Mouse (Mus musculus): ENCODE measurements around the gene Ets1. TPM values are rescaled to one million over a fixed set of nuclear protein-coding genes. Genes with fewer than 3 reads are reported as not detected.

Ets1 gene
- polyA plus RNA-seq, 1 experiment = 1.1 TPM

- TF ChIP-seq POLR2A (IDR thresholded peaks at IDR 0.05; ENCODE audit: control insufficient read depth, low read depth, low read length) = no peak
- TF ChIP-seq CTCF (IDR thresholded peaks at IDR 0.05; ENCODE audit: control insufficient read depth, insufficient read depth, insufficient replicate concordance, low read depth, low read length) = no peak
- H3K27me3 ChIP-seq (ENCODE audit: control insufficient read depth, insufficient read depth, low read length) = no peaks in the 10 kb centered on the region
- H3K36me3 ChIP-seq (ENCODE audit: control insufficient read depth, insufficient read depth, low read length) = no peaks in the 10 kb centered on the region
- no peak overlapping the region for H3K4me3 ChIP-seq (ENCODE audit: control insufficient read depth, low read depth, low read length)
- H3K4me1 ChIP-seq (ENCODE audit: control insufficient read depth, insufficient read depth, low read length) = no peaks in the 10 kb centered on the region
- H3K27ac ChIP-seq (ENCODE audit: control insufficient read depth, insufficient read depth, low read depth, low read length) = no peak overlapping the region
These were observed 3.8 kb upstream of the Ets1 start for GRCm38 (mm10) chr9:32632237-32632636.

GRCm38 (mm10) chr9:32644981-32645380, 9.0 kb downstream of the Ets1 start:
- peaks cover 2% of the 10 kb centered on the region; the same call in 1 of the 2 replicates for H3K4me1 ChIP-seq (ENCODE audit: control insufficient read depth, insufficient read depth, low read length)
- H3K27ac ChIP-seq (ENCODE audit: control insufficient read depth, insufficient read depth, low read depth, low read length) = no peak overlapping the region
- no peaks in the 10 kb centered on the region for H3K36me3 ChIP-seq (ENCODE audit: control insufficient read depth, insufficient read depth, low read length)
- TF ChIP-seq POLR2A (IDR thresholded peaks at IDR 0.05; ENCODE audit: control insufficient read depth, low read depth, low read length) = no peak
- no peak for TF ChIP-seq CTCF (IDR thresholded peaks at IDR 0.05; ENCODE audit: control insufficient read depth, insufficient read depth, insufficient replicate concordance, low read depth, low read length)
- no peak overlapping the region for H3K4me3 ChIP-seq (ENCODE audit: control insufficient read depth, low read depth, low read length)
- H3K27me3 ChIP-seq (ENCODE audit: control insufficient read depth, insufficient read depth, low read length) = no peaks in the 10 kb centered on the region

- Histone ChIP-seq H3K27me3 (ENCODE audit: control insufficient read depth, insufficient read depth, low read length) (no peaks in the 10 kb centered on the region), H3K4me1 (ENCODE audit: control insufficient read depth, insufficient read depth, low read length) (peaks cover 2% of the 10 kb centered on the region; the same call in 1 of the 2 replicates), H3K36me3 (ENCODE audit: control insufficient read depth, insufficient read depth, low read length) (no peaks in the 10 kb centered on the region), H3K27ac (ENCODE audit: control insufficient read depth, insufficient read depth, low read depth, low read length) (no peak overlapping the region), H3K4me3 (ENCODE audit: control insufficient read depth, low read depth, low read length) (no peak overlapping the region)
- TF ChIP-seq CTCF (IDR thresholded peaks at IDR 0.05; ENCODE audit: control insufficient read depth, insufficient read depth, insufficient replicate concordance, low read depth, low read length) (no peak), POLR2A (IDR thresholded peaks at IDR 0.05; ENCODE audit: control insufficient read depth, low read depth, low read length) (no peak)
These were observed 9.5 kb downstream of the Ets1 start for GRCm38 (mm10) chr9:32645475-32645874.

- Histone ChIP-seq H3K36me3 (ENCODE audit: control insufficient read depth, insufficient read depth, low read length) (no peaks in the 10 kb centered on the region), H3K4me3 (ENCODE audit: control insufficient read depth, low read depth, low read length) (0 out of 2 replicates have a peak overlapping the region, but pooled peaks have one; percentile 1), H3K27ac (ENCODE audit: control insufficient read depth, insufficient read depth, low read depth, low read length) (peak overlapping the region; percentile 70), H3K27me3 (ENCODE audit: control insufficient read depth, insufficient read depth, low read length) (no peaks in the 10 kb centered on the region), H3K4me1 (ENCODE audit: control insufficient read depth, insufficient read depth, low read length) (peaks cover 2% of the 10 kb centered on the region; the same call in 1 of the 2 replicates)
- TF ChIP-seq CTCF (IDR thresholded peaks at IDR 0.05; ENCODE audit: control insufficient read depth, insufficient read depth, insufficient replicate concordance, low read depth, low read length) (no peak), POLR2A (IDR thresholded peaks at IDR 0.05; ENCODE audit: control insufficient read depth, low read depth, low read length) (no peak)
These were observed 10.7 kb downstream of the Ets1 start for GRCm38 (mm10) chr9:32646539-32647258.

GRCm38 (mm10) chr9:32647506-32648250, 11.7 kb downstream of the Ets1 start:
- no peaks in the 10 kb centered on the region for H3K36me3 ChIP-seq (ENCODE audit: control insufficient read depth, insufficient read depth, low read length)
- no peak overlapping the region for H3K4me3 ChIP-seq (ENCODE audit: control insufficient read depth, low read depth, low read length)
- H3K27me3 ChIP-seq (ENCODE audit: control insufficient read depth, insufficient read depth, low read length) = no peaks in the 10 kb centered on the region
- H3K27ac ChIP-seq (ENCODE audit: control insufficient read depth, insufficient read depth, low read depth, low read length) = no peak overlapping the region; the same call in 1 of the 2 replicates
- peaks cover 2% of the 10 kb centered on the region; the same call in 1 of the 2 replicates for H3K4me1 ChIP-seq (ENCODE audit: control insufficient read depth, insufficient read depth, low read length)
- TF ChIP-seq CTCF (IDR thresholded peaks at IDR 0.05; ENCODE audit: control insufficient read depth, insufficient read depth, insufficient replicate concordance, low read depth, low read length) (no peak), POLR2A (IDR thresholded peaks at IDR 0.05; ENCODE audit: control insufficient read depth, low read depth, low read length) (no peak)

GRCm38 (mm10) chr9:32648286-32648685, 12.3 kb downstream of the Ets1 start:
- H3K36me3 ChIP-seq (ENCODE audit: control insufficient read depth, insufficient read depth, low read length) = no peaks in the 10 kb centered on the region
- H3K4me3 ChIP-seq (ENCODE audit: control insufficient read depth, low read depth, low read length) = no peak overlapping the region
- H3K4me1 ChIP-seq (ENCODE audit: control insufficient read depth, insufficient read depth, low read length) = peaks cover 2% of the 10 kb centered on the region; the same call in 1 of the 2 replicates
- H3K27me3 ChIP-seq (ENCODE audit: control insufficient read depth, insufficient read depth, low read length) = no peaks in the 10 kb centered on the region
- TF ChIP-seq POLR2A (IDR thresholded peaks at IDR 0.05; ENCODE audit: control insufficient read depth, low read depth, low read length) = no peak
- no peak for TF ChIP-seq CTCF (IDR thresholded peaks at IDR 0.05; ENCODE audit: control insufficient read depth, insufficient read depth, insufficient replicate concordance, low read depth, low read length)
- H3K27ac ChIP-seq (ENCODE audit: control insufficient read depth, insufficient read depth, low read depth, low read length) = no peak overlapping the region

- H3K27me3 ChIP-seq (ENCODE audit: control insufficient read depth, insufficient read depth, low read length) = no peaks in the 10 kb centered on the region
- H3K4me3 ChIP-seq (ENCODE audit: control insufficient read depth, low read depth, low read length) = no peak overlapping the region
- H3K4me1 ChIP-seq (ENCODE audit: control insufficient read depth, insufficient read depth, low read length) = peaks cover 2% of the 10 kb centered on the region; the same call in 1 of the 2 replicates
- H3K27ac ChIP-seq (ENCODE audit: control insufficient read depth, insufficient read depth, low read depth, low read length) = no peak overlapping the region
- no peaks in the 10 kb centered on the region for H3K36me3 ChIP-seq (ENCODE audit: control insufficient read depth, insufficient read depth, low read length)
- no peak for TF ChIP-seq POLR2A (IDR thresholded peaks at IDR 0.05; ENCODE audit: control insufficient read depth, low read depth, low read length)
- TF ChIP-seq CTCF (IDR thresholded peaks at IDR 0.05; ENCODE audit: control insufficient read depth, insufficient read depth, insufficient replicate concordance, low read depth, low read length) = no peak
These were observed 14.7 kb downstream of the Ets1 start for GRCm38 (mm10) chr9:32650738-32651137.

Data from testis, adult 2 months (tissue).